Mouse (Mus musculus) midbrain, postnatal 0 days (tissue): ENCODE results near the gene Gnb1l. TPM values are rescaled to one million over a fixed set of nuclear protein-coding genes. Genes with fewer than 3 reads are reported as not detected.

Experiments
- ATAC-seq: fragments of 200-750 bp; cut with Nextera tagmentation; 2 replicates; pipeline ENCODE4 v1.8.0; 2017; ENCODE audit warnings: moderate number of reproducible peaks, mild to moderate bottlenecking, moderate TSS enrichment, moderate library complexity; ENCODE audit not compliant: low FRiP score
- DNase-seq: peaks from one replicate; pipeline ENCODE4 v3.0.0-alpha.2; 2015; ENCODE audit warnings: low spot score
- H3K27ac ChIP-seq: fragments of 300-500 bp; sonication (generic); 2 replicates; pipeline ENCODE4 v1.5.1; 2014; ENCODE audit warnings: low read depth, mild to moderate bottlenecking, low read length, mixed read lengths
- H3K27me3 ChIP-seq: fragments of 300-500 bp; sonication (generic); 2 replicates; pipeline ENCODE4 v1.6.1; 2014; ENCODE audit warnings: low read length, control low read depth, mixed read lengths; ENCODE audit not compliant: insufficient read depth
- H3K36me3 ChIP-seq: fragments of 300-500 bp; sonication (generic); 2 replicates; pipeline ENCODE4 v1.6.1; 2014; ENCODE audit warnings: low read length, control low read depth, mixed read lengths; ENCODE audit not compliant: insufficient read depth
- H3K4me1 ChIP-seq: fragments of 300-500 bp; sonication (generic); 2 replicates; pipeline ENCODE4 v1.6.1; 2014; ENCODE audit warnings: mild to moderate bottlenecking, control low read depth, antibody characterized with exemption, low read length, mixed read lengths; ENCODE audit not compliant: insufficient read depth
- H3K4me2 ChIP-seq: fragments of 300-500 bp; sonication (generic); 2 replicates; pipeline ENCODE4 v1.6.1; 2014; ENCODE audit warnings: low read depth, mild to moderate bottlenecking, low read length, mixed read lengths; ENCODE audit not compliant: poor library complexity, severe bottlenecking
- H3K4me3 ChIP-seq: fragments of 300-500 bp; sonication (generic); 2 replicates; pipeline ENCODE4 v1.5.1; 2014; ENCODE audit warnings: low read depth, mild to moderate bottlenecking, low read length, moderate library complexity
- H3K9ac ChIP-seq: fragments of 300-500 bp; sonication (generic); replicated peaks from 2 replicates; pipeline ENCODE4 v1.6.1; 2014; ENCODE audit warnings: mild to moderate bottlenecking, low read length, moderate library complexity, mixed read lengths; ENCODE audit not compliant: poor library complexity, severe bottlenecking
- H3K9me3 ChIP-seq: fragments of 300-500 bp; sonication (generic); 2 replicates; pipeline ENCODE4 v1.6.1; 2016; ENCODE audit warnings: low read length, control low read depth
- CTCF ChIP-seq: IDR thresholded peaks from 2 replicates; pipeline ENCODE4 v1.5.1; 2016; ENCODE audit warnings: antibody characterized with exemption, mild to moderate bottlenecking
- WGBS: fragments of 180-500 bp; shearing (Covaris S2); extraction: QIAGEN DNeasy Blood & Tissue Kit; methylation state at CpG from one replicate; pipeline ENCODE4 v1.1.7; 2014; 5-methylcytosine and 5-hydroxymethylcytosine counted together
- polyA plus RNA-seq: library from polyadenylated mRNA; unstranded; fragments of >200 nt; fragmentation: Nextera tagmentation; extraction: Ambion mirVana; gene quantifications from 2 replicates; pipeline ENCODE4 v1.2.1, GENCODE M21; 2015
- total RNA-seq: library from RNA; depleted of rRNA; stranded (reverse); fragments of >200 nt; gene quantifications from 2 replicates; pipeline ENCODE4 v1.2.3, GENCODE M21; 2014

Gene Gnb1l
- total and polyA plus RNA-seq, 2 experiments from 2014 or later = 12.4 to 20.5 TPM

- no peak for TF ChIP-seq CTCF
- Histone ChIP-seq H3K4me2 (no peak overlapping the region), H3K4me3 (no peak overlapping the region), H3K27me3 (no peaks in the 10 kb centered on the region), H3K4me1 (peaks cover 5% of the 10 kb centered on the region; the same call in 1 of the 2 replicates), H3K36me3 (peaks cover 22% of the 10 kb centered on the region), H3K9ac (no peak overlapping the region), H3K9me3 (no peaks in the 10 kb centered on the region), H3K27ac (no peak overlapping the region)
- DNase-seq (no peak), ATAC-seq (no peak)
Observed at GRCm38 (mm10) chr16:18458661-18459060, 39.9 kb upstream of the Gnb1l start.

- Histone ChIP-seq H3K4me1 (peaks cover 5% of the 10 kb centered on the region; the same call in 1 of the 2 replicates), H3K9me3 (no peaks in the 10 kb centered on the region), H3K9ac (no peak overlapping the region), H3K4me2 (peak overlapping the region; percentile 34), H3K27ac (no peak overlapping the region), H3K4me3 (no peak overlapping the region), H3K36me3 (peaks cover 16% of the 10 kb centered on the region), H3K27me3 (no peaks in the 10 kb centered on the region)
- no peak for TF ChIP-seq CTCF
- 0 out of 2 replicates have a peak, but pooled peaks have one; percentile 24 for ATAC-seq
- 8% methylated on average over 12 of the region's 12 CpGs for WGBS
- DNase-seq = no peak
Observed at GRCm38 (mm10) chr16:18459335-18459954, 39.1 kb upstream of the Gnb1l start.

- no peak for TF ChIP-seq CTCF
- no peaks in the 10 kb centered on the region for H3K27me3 ChIP-seq
- H3K4me2 ChIP-seq = peak overlapping the region; percentile 34
- WGBS = 7% methylated on average over 11 of the region's 11 CpGs
- H3K4me1 ChIP-seq = peaks cover 5% of the 10 kb centered on the region; the same call in 1 of the 2 replicates
- peaks cover 11% of the 10 kb centered on the region for H3K36me3 ChIP-seq
- no peak overlapping the region for H3K9ac ChIP-seq
- H3K9me3 ChIP-seq = no peaks in the 10 kb centered on the region
- ATAC-seq (peak; percentile 68; the same call in 1 of the 2 replicates), DNase-seq (peak; percentile 59)
- no peak overlapping the region for H3K4me3 ChIP-seq
- H3K27ac ChIP-seq = no peak overlapping the region
Observed at GRCm38 (mm10) chr16:18459955-18460370, 38.5 kb upstream of the Gnb1l start.

GRCm38 (mm10) chr16:18460826-18461225 lies 37.7 kb upstream of the Gnb1l start:
- no peak for ATAC-seq
- Histone ChIP-seq H3K36me3 (peaks cover 10% of the 10 kb centered on the region), H3K4me1 (peaks cover 5% of the 10 kb centered on the region; the same call in 1 of the 2 replicates), H3K9ac (no peak overlapping the region), H3K4me3 (no peak overlapping the region), H3K9me3 (no peaks in the 10 kb centered on the region), H3K4me2 (no peak overlapping the region), H3K27ac (no peak overlapping the region), H3K27me3 (no peaks in the 10 kb centered on the region)
- no peak for TF ChIP-seq CTCF
- WGBS = 92% methylated on average over 3 of the region's 3 CpGs
- no peak for DNase-seq

GRCm38 (mm10) chr16:18462031-18462430 lies 36.5 kb upstream of the Gnb1l start:
- WGBS = 44% methylated on average over 9 of the region's 9 CpGs
- H3K4me1 ChIP-seq = peaks cover 5% of the 10 kb centered on the region; the same call in 1 of the 2 replicates
- ATAC-seq = no peak
- no peak overlapping the region for H3K9ac ChIP-seq
- H3K9me3 ChIP-seq = no peaks in the 10 kb centered on the region
- H3K4me2 ChIP-seq = no peak overlapping the region
- H3K36me3 ChIP-seq = peaks cover 9% of the 10 kb centered on the region
- H3K4me3 ChIP-seq = no peak overlapping the region
- no peaks in the 10 kb centered on the region for H3K27me3 ChIP-seq
- no peak overlapping the region for H3K27ac ChIP-seq
- DNase-seq = no peak
- TF ChIP-seq CTCF = no peak

GRCm38 (mm10) chr16:18462598-18462997 lies 35.9 kb upstream of the Gnb1l start:
- Histone ChIP-seq H3K4me3 (no peak overlapping the region), H3K9me3 (no peaks in the 10 kb centered on the region), H3K27ac (no peak overlapping the region), H3K4me2 (no peak overlapping the region), H3K36me3 (peaks cover 5% of the 10 kb centered on the region; the same call in 1 of the 2 replicates), H3K27me3 (no peaks in the 10 kb centered on the region), H3K4me1 (peaks cover 5% of the 10 kb centered on the region; the same call in 1 of the 2 replicates), H3K9ac (no peak overlapping the region)
- DNase-seq = no peak
- 61% methylated on average over 8 of the region's 8 CpGs for WGBS
- no peak for ATAC-seq
- TF ChIP-seq CTCF = no peak
